In genomic region chr10:86065661-86066060, GRCm38 (mm10) we compare ENCODE assay signal across 20 mouse cellular contexts. TPM values are rescaled to one million over a fixed set of nuclear protein-coding genes. Genes with fewer than 3 reads are reported as not detected.
DNase-seq lines count a peak whose midpoint lies in the region; ATAC-seq and TF ChIP-seq lines count a peak whose summit lies in the region.
"Had no signal": no experiment of that assay in that cellular context is flagged by ENCODE, and none has a peak within 500 bp of the region (broad histone marks: within the 10 kb centered on the region; RNA-seq: fewer than 3 reads in every experiment).

No protein-coding gene starts in this region.

- H3K9me3 ChIP-seq in heart, embryonic 11.5 days (replicated peaks; ENCODE audit: control insufficient read depth, low read length): peaks cover 4% of the 10 kb centered on the region; the same call in 1 of the 2 replicates
- H3K9me3 ChIP-seq in midbrain, embryonic 10.5 days (replicated peaks): no peaks in the 10 kb centered on the region
- H3K9me3 ChIP-seq in midbrain, embryonic 13.5 days: no peaks in the 10 kb centered on the region
- H3K9me3 ChIP-seq: forebrain, embryonic 15.5 days; limb, embryonic 15.5 days had no signal

- no peaks in the 10 kb centered on the region for H3K36me3 ChIP-seq in heart, embryonic 11.5 days (ENCODE audit: control insufficient read depth, insufficient read depth, low read length)
- H3K36me3 ChIP-seq in kidney, adult 2 months (ENCODE audit: control insufficient read depth, insufficient read depth, low read length): no peaks in the 10 kb centered on the region
- no peaks in the 10 kb centered on the region for H3K36me3 ChIP-seq in midbrain, embryonic 10.5 days
- 0 out of 2 replicates have a peak, but pooled peaks cover 3% of the 10 kb centered on the region for H3K36me3 ChIP-seq in midbrain, embryonic 13.5 days
- H3K36me3 ChIP-seq: forebrain, embryonic 15.5 days; limb, embryonic 15.5 days had no signal

- H3K27ac ChIP-seq in heart, embryonic 11.5 days (ENCODE audit: low read depth, low read length): no peak overlapping the region
- H3K27ac ChIP-seq in kidney, adult 2 months (ENCODE audit: insufficient read depth, low read depth, low read length): peak overlapping the region; percentile 11
- 0 out of 2 replicates have a peak overlapping the region, but pooled peaks have one; percentile 74 for H3K27ac ChIP-seq in midbrain, embryonic 10.5 days (replicated peaks)
- H3K27ac ChIP-seq in midbrain, embryonic 13.5 days: no peak overlapping the region
- H3K27ac ChIP-seq: forebrain, embryonic 15.5 days; left cerebral cortex, adult 2 months; limb, embryonic 15.5 days had no signal

- peak; percentile 93 for DNase-seq in heart, adult 11 months
- no peak for DNase-seq in kidney, adult 2 months
- DNase-seq in kidney, adult 9 months: no peak
- no peak for DNase-seq in midbrain, embryonic 10.5 days (ENCODE audit: low spot score)
- DNase-seq: cerebellum, adult 11 months; layer of hippocampus, adult 9-11 months; retina, postnatal 1 day had no signal

- H3K4me3 ChIP-seq in heart, embryonic 11.5 days (ENCODE audit: low read depth, low read length): no peak overlapping the region
- H3K4me3 ChIP-seq in kidney, adult 2 months (ENCODE audit: insufficient read depth, low read depth, low read length): no peak overlapping the region
- no peak overlapping the region for H3K4me3 ChIP-seq in midbrain, embryonic 10.5 days
- no peak overlapping the region for H3K4me3 ChIP-seq in midbrain, embryonic 13.5 days (replicated peaks)
- H3K4me3 ChIP-seq: forebrain, embryonic 15.5 days; left cerebral cortex, adult 2 months; limb, embryonic 15.5 days had no signal

- ATAC-seq in heart, embryonic 11.5 days (replicated peaks; ENCODE audit: insufficient number of reproducible peaks, low FRiP score, low TSS enrichment): no peak
- no peak for ATAC-seq in midbrain, embryonic 13.5 days
- ATAC-seq in erythroblast, adult 5-6 weeks (replicated peaks; ENCODE audit: low FRiP score, poor library complexity, severe bottlenecking): 0 out of 2 replicates have a peak, but pooled peaks have one; percentile 24
- no peak for ATAC-seq in cerebellum, adult (ENCODE audit: insufficient number of reproducible peaks, low FRiP score, low TSS enrichment)

- no peak overlapping the region for H3K4me2 ChIP-seq in heart, embryonic 11.5 days
- no peak overlapping the region for H3K4me2 ChIP-seq in midbrain, embryonic 13.5 days (replicated peaks)
- H3K4me2 ChIP-seq: forebrain, embryonic 15.5 days; limb, embryonic 15.5 days had no signal

- TF ChIP-seq POLR2A in kidney, adult 2 months (IDR thresholded peaks at IDR 0.05; ENCODE audit: low read depth, low read length): no peak

- H3K4me1 ChIP-seq in heart, embryonic 11.5 days (ENCODE audit: control insufficient read depth, insufficient read depth, low read length): no peaks in the 10 kb centered on the region
- H3K4me1 ChIP-seq in kidney, adult 2 months (ENCODE audit: control insufficient read depth, insufficient read depth, low read length): peaks cover 30% of the 10 kb centered on the region
- H3K4me1 ChIP-seq in midbrain, embryonic 10.5 days: peaks cover 30% of the 10 kb centered on the region
- peaks cover 11% of the 10 kb centered on the region for H3K4me1 ChIP-seq in midbrain, embryonic 13.5 days (replicated peaks)

- 59% methylated on average over 1 of the region's 1 CpGs for WGBS in heart, embryonic 11.5 days (ENCODE audit: insufficient replicate concordance)
- 87% methylated on average over 1 of the region's 1 CpGs for WGBS in kidney, adult 2 months
- 81% methylated on average over 1 of the region's 1 CpGs for WGBS in midbrain, embryonic 10.5 days
- 78% methylated on average over 1 of the region's 1 CpGs for WGBS in midbrain, embryonic 13.5 days

- no peak overlapping the region for H3K9ac ChIP-seq in heart, embryonic 11.5 days (ENCODE audit: low read depth, low read length)
- H3K9ac ChIP-seq in midbrain, embryonic 13.5 days (replicated peaks): no peak overlapping the region
- H3K9ac ChIP-seq: forebrain, embryonic 15.5 days; limb, embryonic 15.5 days had no signal

- no peak for TF ChIP-seq CTCF in kidney, adult 2 months (conservative IDR thresholded peaks at IDR 0.05; ENCODE audit: insufficient read depth, insufficient read length, low read depth, low read length)

- H3K27me3 ChIP-seq in heart, embryonic 11.5 days (ENCODE audit: control insufficient read depth, insufficient read depth, low read length): no peaks in the 10 kb centered on the region
- no peaks in the 10 kb centered on the region for H3K27me3 ChIP-seq in kidney, adult 2 months (replicated peaks; ENCODE audit: control insufficient read depth, insufficient read depth, low read length)
- H3K27me3 ChIP-seq in midbrain, embryonic 10.5 days (ENCODE audit: low read depth, poor library complexity, severe bottlenecking): no peaks in the 10 kb centered on the region
- no peaks in the 10 kb centered on the region for H3K27me3 ChIP-seq in midbrain, embryonic 13.5 days
- H3K27me3 ChIP-seq: forebrain, embryonic 15.5 days; limb, embryonic 15.5 days had no signal

RNA-seq across cellular contexts. Expression of gene Fbxo7, which starts 43.9 kb away (rescaled TPM):
- 25.2 and 25.5 TPM in 2 replicates for polyA plus RNA-seq in heart, embryonic 11.5 days (2014; fragmentation: Nextera tagmentation; extraction: Ambion mirVana)
- 81.5 and 81.6 TPM in 2 replicates for polyA plus RNA-seq in kidney, adult 2 months (2012; rRNA removed)
- polyA plus RNA-seq in midbrain, embryonic 10.5 days (2016; fragmentation: Nextera tagmentation; extraction: Ambion mirVana): 16.2 and 16.9 TPM in 2 replicates
- polyA plus RNA-seq in midbrain, embryonic 13.5 days (2015; fragmentation: Nextera tagmentation; extraction: Ambion mirVana): 14.0 and 15.0 TPM in 2 replicates
- total RNA-seq in erythroblast, adult 5-6 weeks (2015; ENCODE audit: low replicate concordance): 84.9 and 110 TPM in 2 replicates
- total RNA-seq in erythroblast, adult 5-6 weeks (2017; ENCODE audit: low replicate concordance): 123 and 155 TPM in 2 replicates

RNA-seq across cellular contexts. Expression of gene Bpifc, which starts 54.0 kb away (rescaled TPM):
- polyA plus RNA-seq in heart, embryonic 11.5 days (2014; fragmentation: Nextera tagmentation; extraction: Ambion mirVana): not detected in 2 replicates
- 0.08 and 0.11 TPM in 2 replicates for polyA plus RNA-seq in kidney, adult 2 months (2012; rRNA removed)
- 0.04 TPM in 1 of 2 replicates, not detected in the other for polyA plus RNA-seq in midbrain, embryonic 10.5 days (2016; fragmentation: Nextera tagmentation; extraction: Ambion mirVana)
- polyA plus RNA-seq in midbrain, embryonic 13.5 days (2015; fragmentation: Nextera tagmentation; extraction: Ambion mirVana): not detected in 2 replicates
- not detected in 2 replicates for total RNA-seq in erythroblast, adult 5-6 weeks (2015; ENCODE audit: low replicate concordance)
- total RNA-seq in erythroblast, adult 5-6 weeks (2017; ENCODE audit: low replicate concordance): not detected in 2 replicates
- total RNA-seq: ES-E14; gastrocnemius, postnatal 10 days; heart, adult 8-10 months; monocyte, adult 5-6 weeks had no signal
- polyA plus RNA-seq: forebrain, embryonic 15.5 days; large intestine, adult 2 months; neural tube, embryonic 11.5 days had no signal

Comparison
In these comparisons a context has a peak if more than half of its experiments do, and no peak if none do; other contexts are left out.
1. H3K27ac ChIP-seq: peak in kidney, adult 2 months (single experiment) and midbrain, embryonic 10.5 days (single experiment); none in heart, embryonic 11.5 days (single experiment) and midbrain, embryonic 13.5 days (single experiment).